Mouse (Mus musculus) lung, embryonic 14.5 days (tissue): ENCODE data around the gene Adk. TPM values are rescaled to one million over a fixed set of nuclear protein-coding genes. Genes with fewer than 3 reads are reported as not detected.
A peak's percentile ranks its signal among the peaks of the same experiment; 100 is the strongest.

Experiments used
- ATAC-seq: fragments of 200-750 bp; cut with Nextera tagmentation; 2 replicates; pipeline ENCODE4 v1.8.0; 2017; ENCODE audit warnings: mild to moderate bottlenecking, moderate TSS enrichment, moderate library complexity; ENCODE audit not compliant: insufficient read depth
- DNase-seq: peaks from one replicate; pipeline ENCODE4 v3.0.0-alpha.2; 2015
- H3K27ac ChIP-seq: fragments of 300-500 bp; sonication (generic); 2 replicates; pipeline ENCODE4 v1.5.1; 2014; ENCODE audit warnings: low read depth, mild to moderate bottlenecking, moderate library complexity
- H3K27me3 ChIP-seq: fragments of 300-500 bp; sonication (generic); 2 replicates; pipeline ENCODE4 v1.6.1; 2014; ENCODE audit warnings: low read length, control low read depth; ENCODE audit not compliant: insufficient read depth
- H3K36me3 ChIP-seq: fragments of 300-500 bp; sonication (generic); 2 replicates; pipeline ENCODE4 v1.6.1; 2014; ENCODE audit warnings: control low read depth; ENCODE audit not compliant: insufficient read depth
- H3K4me1 ChIP-seq: fragments of 300-500 bp; sonication (generic); 2 replicates; pipeline ENCODE4 v1.6.1; 2014; ENCODE audit warnings: antibody characterized with exemption, control low read depth; ENCODE audit not compliant: insufficient read depth
- H3K4me2 ChIP-seq: fragments of 300-500 bp; sonication (generic); 2 replicates; pipeline ENCODE4 v1.6.1; 2014; ENCODE audit warnings: mild to moderate bottlenecking
- H3K4me3 ChIP-seq: fragments of 300-500 bp; sonication (generic); 2 replicates; pipeline ENCODE4 v1.5.1; 2014; ENCODE audit warnings: low read depth, low read length
- H3K9ac ChIP-seq: fragments of 300-500 bp; sonication (generic); 2 replicates; pipeline ENCODE4 v1.6.1; 2014
- H3K9me3 ChIP-seq: fragments of 300-500 bp; sonication (generic); 2 replicates; pipeline ENCODE4 v1.6.1; 2016; ENCODE audit warnings: low read depth, low read length, control low read depth
- CTCF ChIP-seq: IDR thresholded peaks from 2 replicates; pipeline ENCODE4 v1.5.1; 2016; ENCODE audit warnings: antibody characterized with exemption, low read depth
- WGBS: fragments of 180-500 bp; shearing (Covaris S2); extraction: QIAGEN DNeasy Blood & Tissue Kit; methylation state at CpG from one replicate; pipeline ENCODE4 v1.1.7; 2014; 5-methylcytosine and 5-hydroxymethylcytosine counted together
- polyA plus RNA-seq: library from polyadenylated mRNA; unstranded; fragments of >200 nt; fragmentation: Nextera tagmentation; extraction: Ambion mirVana; gene quantifications from 2 replicates; pipeline ENCODE4 v1.2.1, GENCODE M21; 2014

The Adk gene
- polyA plus RNA-seq, 1 experiment from 2014 or later: 218 TPM

GRCm38 (mm10) chr14:21280451-21280850, 228.1 kb downstream of the Adk start:
- H3K27ac ChIP-seq: no peak overlapping the region
- no peak overlapping the region for H3K9ac ChIP-seq
- H3K27me3 ChIP-seq: no peaks in the 10 kb centered on the region
- TF ChIP-seq CTCF: no peak
- H3K4me2 ChIP-seq: no peak overlapping the region
- ATAC-seq (no peak), DNase-seq (no peak)
- no peak overlapping the region for H3K4me3 ChIP-seq
- 68% methylated on average over 3 of the region's 3 CpGs for WGBS
- no peaks in the 10 kb centered on the region; the same call in 1 of the 2 replicates for H3K4me1 ChIP-seq
- no peaks in the 10 kb centered on the region for H3K9me3 ChIP-seq
- H3K36me3 ChIP-seq: no peaks in the 10 kb centered on the region

DNA sequence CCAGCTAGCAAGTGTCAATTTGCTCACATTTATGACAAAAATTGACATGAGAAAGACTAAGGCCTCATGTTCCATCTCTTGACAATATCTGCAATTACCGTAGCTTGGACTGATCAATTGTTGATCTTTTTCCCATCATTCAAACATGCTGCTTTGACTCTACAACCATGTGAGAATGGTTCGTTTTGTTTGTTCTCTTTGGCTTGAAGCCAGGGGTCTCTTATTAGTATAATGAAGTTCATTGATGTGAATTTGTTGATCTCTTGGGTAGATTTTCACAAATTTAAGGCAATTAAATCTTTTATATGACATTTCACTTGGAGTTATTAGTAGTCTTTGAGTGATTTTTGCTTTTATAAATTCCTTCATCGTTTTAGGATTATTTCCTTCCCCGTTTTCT, 229.1 kb downstream of the Adk start:
- Histone ChIP-seq H3K4me3 (no peak overlapping the region), H3K36me3 (no peaks in the 10 kb centered on the region), H3K4me2 (no peak overlapping the region), H3K27me3 (no peaks in the 10 kb centered on the region), H3K4me1 (no peaks in the 10 kb centered on the region; the same call in 1 of the 2 replicates), H3K9me3 (no peaks in the 10 kb centered on the region), H3K27ac (no peak overlapping the region), H3K9ac (no peak overlapping the region)
- no peak for TF ChIP-seq CTCF
- ATAC-seq (no peak), DNase-seq (no peak)
- WGBS: 76% methylated on average over 4 of the region's 4 CpGs

- no peak overlapping the region for H3K4me2 ChIP-seq
- H3K9ac ChIP-seq: no peak overlapping the region
- no peaks in the 10 kb centered on the region for H3K27me3 ChIP-seq
- no peak for TF ChIP-seq CTCF
- peak overlapping the region; percentile 56; the same call in 1 of the 2 replicates for H3K27ac ChIP-seq
- H3K9me3 ChIP-seq: no peaks in the 10 kb centered on the region
- no peaks in the 10 kb centered on the region for H3K36me3 ChIP-seq
- WGBS: 40% methylated on average over 7 of the region's 7 CpGs
- no peak overlapping the region for H3K4me3 ChIP-seq
- ATAC-seq (no peak; the same call in 1 of the 2 replicates), DNase-seq (peak; percentile 62)
- no peaks in the 10 kb centered on the region; the same call in 1 of the 2 replicates for H3K4me1 ChIP-seq
Observed at GRCm38 (mm10) chr14:21284116-21284515, 231.7 kb downstream of the Adk start.

- Histone ChIP-seq H3K9ac (no peak overlapping the region), H3K4me3 (no peak overlapping the region), H3K4me2 (no peak overlapping the region), H3K27me3 (no peaks in the 10 kb centered on the region), H3K4me1 (no peaks in the 10 kb centered on the region; the same call in 1 of the 2 replicates), H3K36me3 (no peaks in the 10 kb centered on the region), H3K9me3 (no peaks in the 10 kb centered on the region), H3K27ac (no peak overlapping the region)
- WGBS: 85% methylated on average over 5 of the region's 5 CpGs
- DNase-seq (no peak), ATAC-seq (no peak)
- no peak for TF ChIP-seq CTCF
Observed at GRCm38 (mm10) chr14:21284847-21285246, 232.5 kb downstream of the Adk start.

DNA sequence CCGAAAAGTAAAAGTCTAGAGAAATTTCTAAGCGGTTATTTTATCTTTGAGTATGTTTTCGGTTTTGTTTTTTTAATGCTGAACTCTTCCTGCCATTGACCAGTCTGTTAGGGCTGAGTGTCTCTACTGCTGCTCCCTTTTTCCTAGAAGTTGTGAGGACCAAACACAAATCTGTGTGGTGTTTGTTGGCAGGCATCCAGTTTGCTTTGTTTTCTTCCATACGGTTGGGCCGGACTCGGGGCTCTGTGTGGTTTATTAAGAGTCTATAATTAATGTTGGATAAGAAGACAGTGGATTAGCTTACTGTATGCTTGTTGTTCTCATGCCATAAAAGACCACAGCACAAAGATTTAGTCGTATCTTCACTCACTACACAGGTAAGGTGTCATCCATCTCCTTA, 233.9 kb downstream of the Adk start:
- Histone ChIP-seq H3K4me2 (no peak overlapping the region), H3K9me3 (no peaks in the 10 kb centered on the region), H3K27ac (no peak overlapping the region), H3K27me3 (no peaks in the 10 kb centered on the region), H3K4me1 (no peaks in the 10 kb centered on the region; the same call in 1 of the 2 replicates), H3K9ac (no peak overlapping the region), H3K36me3 (no peaks in the 10 kb centered on the region), H3K4me3 (no peak overlapping the region)
- WGBS: 60% methylated on average over 7 of the region's 7 CpGs
- ATAC-seq (no peak), DNase-seq (peak; percentile 75)
- no peak for TF ChIP-seq CTCF

DNA sequence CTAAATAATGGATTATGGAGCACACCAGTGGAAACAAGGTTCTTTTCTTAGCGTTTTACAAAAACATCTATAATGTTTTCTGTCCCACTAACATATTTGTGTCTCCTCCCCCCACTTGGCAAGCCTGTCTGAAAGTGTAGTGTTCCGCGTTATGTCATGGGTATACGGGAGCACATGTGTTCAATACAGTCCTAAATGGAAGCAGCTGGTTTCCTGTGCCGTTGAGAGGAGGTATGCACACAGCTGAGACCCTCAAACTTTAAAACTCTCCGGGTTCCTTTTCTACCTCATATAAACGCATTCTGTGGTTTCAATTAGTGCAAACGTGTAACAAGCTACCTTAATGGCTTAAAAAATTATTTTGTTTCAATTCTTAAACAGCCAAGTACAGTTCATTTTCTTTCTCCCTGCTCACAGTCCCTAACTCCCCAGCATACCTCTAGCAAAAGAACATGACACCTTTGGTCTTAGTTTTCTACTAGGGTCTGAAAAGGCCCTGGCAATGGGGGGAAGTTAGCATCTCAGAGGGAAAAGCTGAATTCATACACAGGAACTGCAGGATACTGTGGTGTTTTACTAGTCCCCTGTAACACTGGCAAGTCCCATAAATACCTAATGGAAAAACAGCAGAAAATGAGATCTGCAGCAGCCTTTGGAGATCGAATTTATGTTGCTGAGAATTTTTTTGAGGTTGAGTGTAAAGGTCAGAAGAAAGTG, 235.5 kb downstream of the Adk start:
- Histone ChIP-seq H3K4me2 (no peak overlapping the region), H3K9ac (no peak overlapping the region), H3K27me3 (no peaks in the 10 kb centered on the region), H3K9me3 (no peaks in the 10 kb centered on the region), H3K36me3 (no peaks in the 10 kb centered on the region), H3K4me3 (no peak overlapping the region), H3K4me1 (no peaks in the 10 kb centered on the region; the same call in 1 of the 2 replicates), H3K27ac (no peak overlapping the region)
- DNase-seq (no peak), ATAC-seq (no peak)
- WGBS: 64% methylated on average over 9 of the region's 9 CpGs
- TF ChIP-seq CTCF: no peak

DNA sequence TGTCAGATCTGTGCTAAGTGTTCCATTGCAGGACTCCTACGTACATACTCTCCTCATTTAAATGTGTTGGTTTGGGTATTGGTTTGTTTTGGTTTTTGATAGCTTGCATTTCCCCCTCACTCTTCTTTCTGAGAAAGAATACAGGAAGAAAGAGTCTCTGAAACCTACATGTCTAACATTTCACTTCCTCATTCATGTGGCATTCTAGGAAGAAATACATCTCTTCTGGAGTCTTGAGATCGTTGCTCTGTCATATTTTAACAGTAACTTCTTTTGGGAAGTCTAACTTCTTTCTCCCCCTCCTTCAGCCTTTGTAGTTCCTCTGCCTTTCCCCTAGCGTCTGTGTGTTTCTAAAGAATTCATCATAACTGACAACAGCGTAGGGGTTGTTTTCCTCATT, 247.4 kb downstream of the Adk start:
- no peaks in the 10 kb centered on the region for H3K4me1 ChIP-seq
- ATAC-seq (no peak), DNase-seq (no peak)
- no peaks in the 10 kb centered on the region for H3K9me3 ChIP-seq
- H3K27ac ChIP-seq: no peak overlapping the region
- no peak overlapping the region for H3K4me2 ChIP-seq
- no peaks in the 10 kb centered on the region for H3K36me3 ChIP-seq
- H3K9ac ChIP-seq: no peak overlapping the region
- WGBS: 65% methylated on average over 4 of the region's 4 CpGs
- H3K4me3 ChIP-seq: no peak overlapping the region
- H3K27me3 ChIP-seq: no peaks in the 10 kb centered on the region
- TF ChIP-seq CTCF: no peak
